Mouse (Mus musculus) splenic B cell, adult 2 months (primary cell): ENCODE results near the gene Efcab9.
A peak's percentile ranks its signal among the peaks of the same experiment; 100 is the strongest.
"Not testable (repeated sequence)": the region's sequence is repeated elsewhere in the genome, so short reads cannot be mapped to it uniquely, and the experiment has no call there.

Experiments
- DNase-seq: peaks from one replicate; pipeline ENCODE4 v3.0.0-alpha.2; 2011; ENCODE audit warnings: low read depth, low spot score
- H3K27me3 ChIP-seq: 2 replicates; pipeline ENCODE4 v1.6.1; 2012; ENCODE audit warnings: mild to moderate bottlenecking, low read length, moderate library complexity, mixed read lengths; ENCODE audit not compliant: control insufficient read depth, poor library complexity, insufficient read depth, severe bottlenecking
- H3K36me3 ChIP-seq: 2 replicates; pipeline ENCODE4 v1.6.1; 2012; ENCODE audit warnings: mild to moderate bottlenecking, low read length, moderate library complexity, mixed read lengths; ENCODE audit not compliant: control insufficient read depth, poor library complexity, insufficient read depth, severe bottlenecking

Efcab9 gene

GRCm38 (mm10) chr11:32536954-32537353 is 5.1 kb upstream of the Efcab9 start:
- no peak for DNase-seq
- Histone ChIP-seq H3K36me3 (peaks cover 6% of the 10 kb centered on the region), H3K27me3 (no peaks in the 10 kb centered on the region)

GRCm38 (mm10) chr11:32535646-32536045 is 3.8 kb upstream of the Efcab9 start:
- no peaks in the 10 kb centered on the region for H3K27me3 ChIP-seq
- H3K36me3 ChIP-seq, result peaks cover 6% of the 10 kb centered on the region
- DNase-seq, result no peak

- Histone ChIP-seq H3K27me3 (no peaks in the 10 kb centered on the region), H3K36me3 (peaks cover 4% of the 10 kb centered on the region)
- no peak for DNase-seq
Observed at GRCm38 (mm10) chr11:32534453-32535075, 2.7 kb upstream of the Efcab9 start.

- peak; percentile 84 for DNase-seq
- no peaks in the 10 kb centered on the region for H3K27me3 ChIP-seq
Observed at GRCm38 (mm10) chr11:32533482-32534261, 1.8 kb upstream of the Efcab9 start.

GRCm38 (mm10) chr11:32532765-32533481 is 1.0 kb upstream of the Efcab9 start, which contains the start of gene Stk10:
Gene Stk10, plus strand, starts transcription at chr11:32533305.
- peak; percentile 93 for DNase-seq
- H3K36me3 ChIP-seq, result peaks cover 4% of the 10 kb centered on the region
- H3K27me3 ChIP-seq, result no peaks in the 10 kb centered on the region

More at GRCm38 (mm10) chr11:32533482-32534261, 1.8 kb upstream of the Efcab9 start:
- peaks cover 4% of the 10 kb centered on the region for H3K36me3 ChIP-seq

GRCm38 (mm10) chr11:32530151-32530550 is 1.7 kb downstream of the Efcab9 start:
- no peaks in the 10 kb centered on the region; the same call in 1 of the 2 replicates for H3K36me3 ChIP-seq
- no peaks in the 10 kb centered on the region for H3K27me3 ChIP-seq
- DNase-seq, result peak; percentile 72

- no peaks in the 10 kb centered on the region for H3K36me3 ChIP-seq
- H3K27me3 ChIP-seq, result no peaks in the 10 kb centered on the region
- no peak for DNase-seq
Observed at GRCm38 (mm10) chr11:32527006-32527405, 4.9 kb downstream of the Efcab9 start.

GRCm38 (mm10) chr11:32524122-32524920 is 7.6 kb downstream of the Efcab9 start:
- DNase-seq, result no peak
- H3K27me3 ChIP-seq, result no peaks in the 10 kb centered on the region
- no peaks in the 10 kb centered on the region for H3K36me3 ChIP-seq

- H3K36me3 ChIP-seq, result no peaks in the 10 kb centered on the region
- H3K27me3 ChIP-seq, result no peaks in the 10 kb centered on the region
- no peak for DNase-seq
Observed at GRCm38 (mm10) chr11:32521246-32521645, 10.6 kb downstream of the Efcab9 start.

- Histone ChIP-seq H3K27me3 (no peaks in the 10 kb centered on the region), H3K36me3 (no peaks in the 10 kb centered on the region)
- no peak for DNase-seq
Observed at GRCm38 (mm10) chr11:32519354-32519753, 12.5 kb downstream of the Efcab9 start.

- DNase-seq, result no peak
- Histone ChIP-seq H3K36me3 (no peaks in the 10 kb centered on the region), H3K27me3 (no peaks in the 10 kb centered on the region)
Observed at GRCm38 (mm10) chr11:32518770-32519169, 13.1 kb downstream of the Efcab9 start.

GRCm38 (mm10) chr11:32516916-32517712 is 14.8 kb downstream of the Efcab9 start:
- no peaks in the 10 kb centered on the region for H3K27me3 ChIP-seq
- H3K36me3 ChIP-seq, result no peaks in the 10 kb centered on the region
- no peak for DNase-seq

- H3K36me3 ChIP-seq, result no peaks in the 10 kb centered on the region
- DNase-seq, result no peak
- no peaks in the 10 kb centered on the region for H3K27me3 ChIP-seq
Observed at GRCm38 (mm10) chr11:32516091-32516490, 15.8 kb downstream of the Efcab9 start.

GRCm38 (mm10) chr11:32514853-32515252 is 17.0 kb downstream of the Efcab9 start:
- not testable (repeated sequence) for DNase-seq, H3K36me3 ChIP-seq, H3K27me3 ChIP-seq
